13 mouse cellular contexts compared by ENCODE assay signal in genomic region chr3:138612884-138613653, GRCm38 (mm10).
A peak's percentile ranks its signal among the peaks of the same experiment; 100 is the strongest.
DNase-seq lines count a peak whose midpoint lies in the region; ATAC-seq and TF ChIP-seq lines count a peak whose summit lies in the region.
"Had no signal": no experiment of that assay in that cellular context is flagged by ENCODE, and none has a peak within 500 bp of the region (broad histone marks: within the 10 kb centered on the region; RNA-seq: fewer than 3 reads in every experiment).

No protein-coding gene starts in this region.

- peak; percentile 93 to 94 for TF ChIP-seq EP300 in MEL (IDR thresholded peaks at IDR 0.05; ENCODE audit: low read depth in 1 of 2, low read length in 2 of 2)

- H3K79me2 ChIP-seq in MEL (ENCODE audit: control insufficient read depth, insufficient read depth, low read length, poor library complexity), result no peaks in the 10 kb centered on the region

- 53% methylated on average over 9 of the region's 9 CpGs for WGBS in kidney, embryonic 14.5 days
- WGBS in liver, embryonic 13.5 days (ENCODE audit: insufficient replicate concordance), result 32% methylated on average over 9 of the region's 9 CpGs
- WGBS in midbrain, postnatal 0 days, result 73% methylated on average over 9 of the region's 9 CpGs
- WGBS in cerebellum, adult 2 months, result 18% methylated on average over 9 of the region's 9 CpGs

- H3K4me3 ChIP-seq in kidney, embryonic 14.5 days (ENCODE audit: low read length), result no peak overlapping the region
- peak overlapping the region in 1 of 2 experiments; percentile 3; a peak in 1 of 4 replicates for H3K4me3 ChIP-seq in MEL (ENCODE audit: control insufficient read depth in 1 of 2, insufficient read depth in 1 of 2, low read depth in 2 of 2, low read length in 2 of 2)
- H3K4me3 ChIP-seq in liver, embryonic 13.5 days (replicated peaks), result peak overlapping the region; percentile 26
- H3K4me3 ChIP-seq in midbrain, postnatal 0 days (ENCODE audit: low read depth, low read length), result no peak overlapping the region
- no peak overlapping the region for H3K4me3 ChIP-seq in cerebellum, adult 2 months (replicated peaks; ENCODE audit: insufficient read depth, low read depth, low read length)
- H3K4me3 ChIP-seq: embryonic facial prominence, embryonic 12.5 days; gastrocnemius, adult 2 months; hindbrain, embryonic 13.5 days; megakaryocyte, embryonic 14.5 days had no signal

- H3K4me1 ChIP-seq in kidney, embryonic 14.5 days (ENCODE audit: control insufficient read depth, insufficient read depth, low read length), result no peaks in the 10 kb centered on the region
- H3K4me1 ChIP-seq in MEL (ENCODE audit: control insufficient read depth in 1 of 2, insufficient read depth in 2 of 2, low read length in 2 of 2), result peaks cover 0 to 19% of the 10 kb centered on the region in 2 experiments
- H3K4me1 ChIP-seq in liver, embryonic 13.5 days (replicated peaks), result peaks cover 41% of the 10 kb centered on the region
- no peaks in the 10 kb centered on the region for H3K4me1 ChIP-seq in midbrain, postnatal 0 days (ENCODE audit: insufficient read depth, low read length)
- H3K4me1 ChIP-seq in cerebellum, adult 2 months (ENCODE audit: control insufficient read depth, insufficient read depth, low read length), result no peaks in the 10 kb centered on the region
- H3K4me1 ChIP-seq: embryonic facial prominence, embryonic 12.5 days had no signal

- H3K36me3 ChIP-seq in kidney, embryonic 14.5 days (ENCODE audit: control insufficient read depth, insufficient read depth, low read length), result no peaks in the 10 kb centered on the region
- peaks cover 0 to 11% of the 10 kb centered on the region in 2 experiments; a peak in 2 of 4 replicates for H3K36me3 ChIP-seq in MEL (ENCODE audit: control insufficient read depth in 1 of 2, insufficient read depth in 2 of 2, low read length in 2 of 2)
- no peaks in the 10 kb centered on the region for H3K36me3 ChIP-seq in liver, embryonic 13.5 days
- H3K36me3 ChIP-seq in midbrain, postnatal 0 days (ENCODE audit: insufficient read depth, low read length), result no peaks in the 10 kb centered on the region
- H3K36me3 ChIP-seq: embryonic facial prominence, embryonic 12.5 days; hindbrain, embryonic 13.5 days had no signal

- TF ChIP-seq RAD21 in MEL (IDR thresholded peaks at IDR 0.05; ENCODE audit: low read depth, low read length), result no peak

- H3K27me3 ChIP-seq in kidney, embryonic 14.5 days (ENCODE audit: control insufficient read depth, insufficient read depth, low read length), result no peaks in the 10 kb centered on the region
- no peaks in the 10 kb centered on the region for H3K27me3 ChIP-seq in MEL (ENCODE audit: control insufficient read depth in 1 of 2, insufficient read depth in 2 of 2, low read length in 2 of 2)
- H3K27me3 ChIP-seq in liver, embryonic 13.5 days, result peaks cover 6% of the 10 kb centered on the region
- H3K27me3 ChIP-seq in midbrain, postnatal 0 days (ENCODE audit: insufficient read depth, low read length), result no peaks in the 10 kb centered on the region
- H3K27me3 ChIP-seq in cerebellum, adult 2 months (ENCODE audit: control insufficient read depth, insufficient read depth, low read length), result no peaks in the 10 kb centered on the region
- H3K27me3 ChIP-seq: embryonic facial prominence, embryonic 12.5 days; hindbrain, embryonic 13.5 days had no signal

- no peak for TF ChIP-seq POLR2A in MEL (IDR thresholded peaks at IDR 0.05; ENCODE audit: control insufficient read depth in 1 of 2, insufficient read depth in 1 of 2, low read depth in 1 of 2, low read length in 2 of 2, poor library complexity in 1 of 2)
- TF ChIP-seq POLR2A in cerebellum, adult 2 months (IDR thresholded peaks at IDR 0.05; ENCODE audit: borderline replicate concordance, insufficient read depth, low read length), result no peak

- no peak overlapping the region for H3K9ac ChIP-seq in kidney, embryonic 14.5 days (ENCODE audit: low read depth, low read length)
- no peak overlapping the region for H3K9ac ChIP-seq in MEL (ENCODE audit: control insufficient read depth, low read depth, low read length, poor library complexity, severe bottlenecking)
- H3K9ac ChIP-seq in liver, embryonic 13.5 days, result peak overlapping the region; percentile 50; the same call in 1 of the 2 replicates
- H3K9ac ChIP-seq in midbrain, postnatal 0 days (replicated peaks; ENCODE audit: low read length, poor library complexity, severe bottlenecking), result no peak overlapping the region
- H3K9ac ChIP-seq: embryonic facial prominence, embryonic 12.5 days; hindbrain, embryonic 13.5 days had no signal

- H3K4me2 ChIP-seq in kidney, embryonic 14.5 days (replicated peaks; ENCODE audit: low read depth, low read length), result no peak overlapping the region
- peak overlapping the region; percentile 65 for H3K4me2 ChIP-seq in liver, embryonic 13.5 days
- no peak overlapping the region for H3K4me2 ChIP-seq in midbrain, postnatal 0 days (ENCODE audit: low read depth, low read length, poor library complexity, severe bottlenecking)
- H3K4me2 ChIP-seq: embryonic facial prominence, embryonic 12.5 days; hindbrain, embryonic 13.5 days had no signal

- 0 out of 2 replicates have a peak, but pooled peaks have one; percentile 40 for ATAC-seq in kidney, embryonic 14.5 days (ENCODE audit: low FRiP score, low TSS enrichment)
- peak; percentile 90 for ATAC-seq in liver, embryonic 13.5 days (ENCODE audit: low read depth)
- ATAC-seq in monocyte, adult 5-6 weeks (replicated peaks; ENCODE audit: insufficient number of reproducible peaks, low FRiP score, low TSS enrichment, poor library complexity, severe bottlenecking), result no peak
- ATAC-seq in midbrain, postnatal 0 days (ENCODE audit: low FRiP score), result no peak

- H3K9me3 ChIP-seq in kidney, embryonic 14.5 days (ENCODE audit: control insufficient read depth, low read length), result no peaks in the 10 kb centered on the region
- no peaks in the 10 kb centered on the region for H3K9me3 ChIP-seq in MEL (replicated peaks; ENCODE audit: insufficient read depth, low read length)
- H3K9me3 ChIP-seq in liver, embryonic 13.5 days (replicated peaks), result no peaks in the 10 kb centered on the region
- no peaks in the 10 kb centered on the region for H3K9me3 ChIP-seq in midbrain, postnatal 0 days (ENCODE audit: low read length)
- H3K9me3 ChIP-seq: embryonic facial prominence, embryonic 12.5 days; hindbrain, embryonic 13.5 days; megakaryocyte, embryonic 14.5 days had no signal

- H3K27ac ChIP-seq in kidney, embryonic 14.5 days (ENCODE audit: low read depth, low read length), result no peak overlapping the region
- H3K27ac ChIP-seq in MEL (ENCODE audit: control insufficient read depth, low read depth, low read length), result peak overlapping the region; percentile 39
- peak overlapping the region; percentile 88 for H3K27ac ChIP-seq in liver, embryonic 13.5 days
- H3K27ac ChIP-seq in midbrain, postnatal 0 days (ENCODE audit: low read depth, low read length), result no peak overlapping the region
- no peak overlapping the region for H3K27ac ChIP-seq in cerebellum, adult 2 months (ENCODE audit: insufficient read depth, low read length)
- H3K27ac ChIP-seq: embryonic facial prominence, embryonic 12.5 days; gastrocnemius, adult 2 months; hindbrain, embryonic 13.5 days had no signal

- TF ChIP-seq CTCF in MEL (IDR thresholded peaks at IDR 0.05 in 2 of 3, conservative IDR thresholded peaks at IDR 0.05 in 1 of 3; ENCODE audit: control insufficient read depth in 1 of 3, insufficient read depth in 1 of 3, low read depth in 2 of 3, low read length in 3 of 3, poor library complexity in 1 of 3, severe bottlenecking in 1 of 3), result no peak
- TF ChIP-seq CTCF in midbrain, postnatal 0 days (IDR thresholded peaks at IDR 0.05), result no peak
- no peak for TF ChIP-seq CTCF in cerebellum, adult 2 months (IDR thresholded peaks at IDR 0.05; ENCODE audit: borderline replicate concordance, insufficient read depth, low read depth, low read length)

- no peak for DNase-seq in kidney, adult 11 months
- peak; percentile 57 for DNase-seq in MEL (ENCODE audit: low read depth, low spot score)
- peak; percentile 64 for DNase-seq in brain, adult 2 months (ENCODE audit: low read depth, low spot score)
- peak; percentile 57 for DNase-seq in liver, embryonic 13.5 days
- no peak for DNase-seq in midbrain, postnatal 0 days (ENCODE audit: low spot score)
- DNase-seq in cerebellum, adult 2 months, result no peak
- DNase-seq: gastrocnemius, adult 2 months; kidney, postnatal 25 days had no signal

TF ChIP-seq in MEL, 35 proteins besides CTCF, POLR2A, EP300 and RAD21 (continues in another document):
- peak; percentile 97 for TF ChIP-seq TCF12 (IDR thresholded peaks at IDR 0.05; ENCODE audit: low read depth, low read length)
- no peak for TF ChIP-seq ZNF384 (IDR thresholded peaks at IDR 0.05; ENCODE audit: low read depth, low read length)
- TF ChIP-seq ETS1 (IDR thresholded peaks at IDR 0.05; ENCODE audit: low read depth, low read length), result peak; percentile 86
- TF ChIP-seq MXI1 (IDR thresholded peaks at IDR 0.05; ENCODE audit: low read depth, low read length), result no peak
- TF ChIP-seq GATA1 (IDR thresholded peaks at IDR 0.05; ENCODE audit: low read depth, low read length), result peak; percentile 97
- TF ChIP-seq USF1 (IDR thresholded peaks at IDR 0.05; ENCODE audit: low read depth, low read length), result no peak
- no peak for TF ChIP-seq UBTF (IDR thresholded peaks at IDR 0.05; ENCODE audit: borderline replicate concordance, insufficient read depth, low read depth, low read length)
- TF ChIP-seq MYB (IDR thresholded peaks at IDR 0.05; ENCODE audit: low read depth, low read length), result no peak
- no peak for TF ChIP-seq JUND (IDR thresholded peaks at IDR 0.05; ENCODE audit: low read depth, low read length)
- no peak for TF ChIP-seq USF2 (IDR thresholded peaks at IDR 0.05; ENCODE audit: borderline replicate concordance in 1 of 2, insufficient read depth in 1 of 2, low read depth in 1 of 2, low read length in 2 of 2)
- TF ChIP-seq MYC (IDR thresholded peaks at IDR 0.05; ENCODE audit: low read depth, low read length), result no peak
- no peak for TF ChIP-seq POLR2AphosphoS2 (IDR thresholded peaks at IDR 0.05; ENCODE audit: low read length)
- TF ChIP-seq MAFK (IDR thresholded peaks at IDR 0.05; ENCODE audit: borderline replicate concordance, low read depth, low read length), result no peak
- TF ChIP-seq MAZ (IDR thresholded peaks at IDR 0.05; ENCODE audit: low read depth, low read length), result 0 out of 2 replicates have a peak, but pooled peaks have one; percentile 27
- TF ChIP-seq BHLHE40 (IDR thresholded peaks at IDR 0.05; ENCODE audit: borderline replicate concordance, low read depth, low read length), result peak; percentile 86; the same call in 1 of the 2 replicates
- TF ChIP-seq TBP (IDR thresholded peaks at IDR 0.05; ENCODE audit: low read depth, low read length), result no peak
- TF ChIP-seq SIN3A (IDR thresholded peaks at IDR 0.05; ENCODE audit: low read length), result peak; percentile 21; the same call in 1 of the 2 replicates
- TF ChIP-seq CHD1 (IDR thresholded peaks at IDR 0.05; ENCODE audit: low read depth, low read length), result no peak
- TF ChIP-seq RCOR1 (IDR thresholded peaks at IDR 0.05; ENCODE audit: low read depth, low read length), result peak; percentile 88
- no peak for TF ChIP-seq ZC3H11A (IDR thresholded peaks at IDR 0.05; ENCODE audit: low read depth, low read length)
- no peak for TF ChIP-seq NELFE (IDR thresholded peaks at IDR 0.05; ENCODE audit: low read depth, low read length)

Comparison
In these comparisons a context has a peak if more than half of its experiments do, and no peak if none do; other contexts are left out.
1. ATAC-seq: peak in kidney, embryonic 14.5 days (single experiment) and liver, embryonic 13.5 days (single experiment); none in monocyte, adult 5-6 weeks (single experiment) and midbrain, postnatal 0 days (single experiment).
2. H3K27ac ChIP-seq: peak in MEL (single experiment) and liver, embryonic 13.5 days (single experiment); none in kidney, embryonic 14.5 days (single experiment), midbrain, postnatal 0 days (single experiment) and cerebellum, adult 2 months (single experiment).
3. DNase-seq: peak in MEL (single experiment), brain, adult 2 months (single experiment) and liver, embryonic 13.5 days (single experiment); none in kidney, adult 11 months (single experiment), midbrain, postnatal 0 days (single experiment) and cerebellum, adult 2 months (0 of 2).